Mouse (Mus musculus): ENCODE measurements at regions not wholly inside any gene's neighbourhood (a gene's known extent, or its start where the extent isn't known, plus 50 kb on each side); places are given as distances from the start of the nearest gene placed in this dataset.

DNA sequence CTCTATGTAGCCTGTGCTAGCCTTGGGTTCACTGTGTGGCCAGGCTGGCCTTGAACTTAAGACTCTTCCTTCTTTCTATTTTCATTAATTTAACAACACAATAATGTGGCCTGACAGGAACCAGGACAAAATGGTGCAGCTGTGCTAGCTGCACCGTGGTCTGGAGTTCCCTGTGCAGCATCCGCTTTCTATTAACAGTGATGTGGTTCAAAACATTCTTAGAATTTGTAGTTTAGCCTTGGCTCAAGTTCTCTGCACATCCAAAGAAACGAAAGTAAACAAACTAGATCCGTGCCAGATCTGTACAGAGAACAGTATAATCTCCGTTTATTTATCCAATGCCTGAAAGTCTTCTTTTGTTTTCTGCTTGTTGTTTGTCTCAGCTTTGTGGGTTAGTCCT is 88.5 kb downstream of the Irx1 start:
- in situ Hi-C loops (cut with MboI; ENCODE audit: unreplicated experiment in 2 of 2), result no loop called here

DNA sequence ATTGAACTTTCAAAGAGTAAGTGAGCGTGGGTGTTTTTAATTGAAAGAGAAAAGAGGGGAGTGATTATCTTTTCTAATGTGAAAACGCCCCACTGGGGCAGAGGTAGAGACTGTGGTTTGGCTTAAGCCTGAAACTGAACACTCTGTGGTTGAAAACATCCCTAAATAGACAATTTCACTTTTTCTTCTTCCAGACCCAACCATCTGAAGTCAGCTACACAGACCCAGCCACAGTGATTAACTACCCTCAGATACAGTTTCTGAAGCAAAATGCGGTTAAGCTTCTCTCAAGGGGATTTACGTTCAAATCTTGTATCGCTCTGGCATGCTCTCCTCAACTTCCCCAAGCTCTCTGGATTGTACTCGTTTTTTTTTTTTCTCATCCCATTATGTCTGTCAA is 94.8 kb downstream of the Irx1 start:
- in situ Hi-C loops (cut with MboI; ENCODE audit: unreplicated experiment in 2 of 2), result no loop called here

DNA sequence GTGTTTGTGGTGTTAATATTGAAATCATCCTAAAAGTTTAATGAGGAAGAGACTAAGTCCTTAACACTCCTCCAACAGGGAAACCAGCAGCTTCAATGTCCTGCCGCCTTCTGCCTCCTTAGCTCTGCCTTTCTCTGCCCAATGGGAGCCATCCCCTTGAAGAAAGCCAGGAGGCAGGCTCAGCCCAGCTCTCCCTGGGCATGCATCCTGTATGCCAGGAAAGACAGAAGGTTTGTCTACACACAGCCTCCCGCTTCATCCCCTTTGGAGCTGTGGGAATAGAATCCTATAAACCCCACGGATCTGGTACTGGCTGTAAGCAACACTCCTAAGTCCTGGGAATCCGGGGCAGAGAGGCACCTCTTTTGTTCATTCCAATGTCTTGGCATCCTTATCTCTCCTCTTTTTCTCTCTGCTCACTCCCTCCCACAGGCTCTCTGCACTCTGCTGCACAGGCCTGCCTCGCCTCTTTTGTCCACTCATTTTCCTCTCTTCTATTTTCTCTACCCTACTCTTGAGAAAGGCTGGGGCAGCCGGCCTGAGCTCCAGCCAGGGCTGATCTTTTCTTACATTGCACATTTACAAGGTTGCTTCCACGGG is 110.0 kb downstream of the Irx1 start:
- in situ Hi-C loops (cut with MboI; ENCODE audit: unreplicated experiment in 2 of 2), result no loop called here

DNA sequence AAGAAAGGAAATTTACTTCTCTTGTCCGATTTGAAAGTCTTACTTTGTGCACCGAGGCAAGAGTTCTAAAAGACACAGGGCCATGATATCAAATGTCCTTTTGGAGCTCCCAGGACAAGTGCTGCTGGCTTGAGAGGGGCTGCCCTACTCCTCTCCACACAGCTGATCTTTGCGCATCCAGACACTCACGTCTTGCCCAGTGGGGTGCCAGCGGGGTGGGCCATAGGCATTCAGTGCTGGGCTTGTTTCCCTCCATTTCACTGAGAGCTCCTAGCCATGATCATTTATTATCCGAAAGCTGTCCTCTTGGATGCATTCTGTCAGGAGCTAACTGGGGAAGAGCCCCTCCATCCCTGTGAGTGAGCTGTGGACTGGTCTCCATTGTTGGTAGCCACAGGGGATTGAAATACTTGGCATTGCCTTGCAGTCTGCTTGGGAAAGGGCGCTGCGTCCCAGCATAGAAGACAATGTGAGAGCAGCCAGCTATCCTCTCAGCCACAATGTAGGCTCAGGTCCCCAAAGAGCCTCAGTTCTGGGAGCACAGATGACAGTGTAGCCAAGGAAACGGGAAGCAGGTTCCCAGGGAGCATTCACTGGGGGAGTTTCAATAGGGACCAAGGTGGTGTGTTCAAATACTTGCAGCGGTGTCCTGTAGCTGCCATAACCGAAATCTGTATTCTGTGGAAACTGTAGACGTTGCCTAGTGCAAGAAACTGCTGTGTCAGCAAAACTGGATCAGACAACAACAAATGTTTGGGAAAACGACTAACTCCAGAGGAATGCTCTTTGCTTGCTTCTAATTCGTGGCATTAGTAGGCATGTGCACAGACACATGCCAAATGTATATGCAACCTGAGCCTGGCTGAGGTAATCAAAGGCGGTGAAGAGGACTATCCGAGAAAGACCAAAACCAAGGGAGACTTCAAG is 159.2 kb downstream of the Irx1 start:
- in situ Hi-C loops (cut with MboI; ENCODE audit: unreplicated experiment in 2 of 2), result no loop called here

DNA sequence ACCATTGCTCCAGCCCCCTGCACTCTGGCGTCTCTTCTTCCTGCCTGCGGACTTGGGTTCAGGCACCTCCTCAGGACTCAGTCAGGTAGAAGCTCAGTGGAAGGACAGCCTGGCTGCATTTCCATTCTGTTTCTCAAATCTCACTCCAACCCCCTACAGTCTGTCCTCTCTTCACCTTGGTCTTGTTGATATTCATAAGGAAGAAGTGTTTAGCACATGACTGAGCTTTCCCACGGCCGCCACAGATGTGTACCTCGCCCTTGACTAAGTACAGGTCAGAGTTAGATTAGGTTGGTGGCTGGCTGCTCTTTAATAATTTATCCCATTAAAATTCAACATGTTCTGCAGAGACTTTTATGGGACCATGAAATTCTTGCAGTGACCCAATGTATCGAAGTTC is 165.2 kb downstream of the Irx1 start:
- in situ Hi-C loops (cut with MboI; ENCODE audit: unreplicated experiment in 2 of 2), result no loop called here

DNA sequence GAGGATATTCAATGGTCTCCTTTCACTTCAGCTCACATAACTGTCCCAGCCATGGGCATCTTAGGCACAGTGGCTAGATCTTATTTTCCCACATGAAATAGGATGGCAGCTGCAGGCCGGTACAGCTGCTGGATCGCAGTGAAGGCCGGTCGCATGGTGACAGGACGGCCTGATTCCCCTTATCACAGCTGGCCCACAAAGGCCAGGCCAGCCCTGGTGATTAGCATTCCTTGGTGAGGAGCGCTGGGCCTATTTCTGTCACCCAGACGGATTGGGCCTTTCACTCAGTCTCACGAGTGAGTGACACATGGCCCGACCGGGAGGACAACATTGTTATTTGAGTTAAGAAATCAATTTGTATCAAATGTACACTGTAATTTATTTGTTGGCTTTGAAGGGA is 178.8 kb downstream of the Irx1 start:
- in situ Hi-C loops (cut with MboI; ENCODE audit: unreplicated experiment in 2 of 2), result no loop called here

DNA sequence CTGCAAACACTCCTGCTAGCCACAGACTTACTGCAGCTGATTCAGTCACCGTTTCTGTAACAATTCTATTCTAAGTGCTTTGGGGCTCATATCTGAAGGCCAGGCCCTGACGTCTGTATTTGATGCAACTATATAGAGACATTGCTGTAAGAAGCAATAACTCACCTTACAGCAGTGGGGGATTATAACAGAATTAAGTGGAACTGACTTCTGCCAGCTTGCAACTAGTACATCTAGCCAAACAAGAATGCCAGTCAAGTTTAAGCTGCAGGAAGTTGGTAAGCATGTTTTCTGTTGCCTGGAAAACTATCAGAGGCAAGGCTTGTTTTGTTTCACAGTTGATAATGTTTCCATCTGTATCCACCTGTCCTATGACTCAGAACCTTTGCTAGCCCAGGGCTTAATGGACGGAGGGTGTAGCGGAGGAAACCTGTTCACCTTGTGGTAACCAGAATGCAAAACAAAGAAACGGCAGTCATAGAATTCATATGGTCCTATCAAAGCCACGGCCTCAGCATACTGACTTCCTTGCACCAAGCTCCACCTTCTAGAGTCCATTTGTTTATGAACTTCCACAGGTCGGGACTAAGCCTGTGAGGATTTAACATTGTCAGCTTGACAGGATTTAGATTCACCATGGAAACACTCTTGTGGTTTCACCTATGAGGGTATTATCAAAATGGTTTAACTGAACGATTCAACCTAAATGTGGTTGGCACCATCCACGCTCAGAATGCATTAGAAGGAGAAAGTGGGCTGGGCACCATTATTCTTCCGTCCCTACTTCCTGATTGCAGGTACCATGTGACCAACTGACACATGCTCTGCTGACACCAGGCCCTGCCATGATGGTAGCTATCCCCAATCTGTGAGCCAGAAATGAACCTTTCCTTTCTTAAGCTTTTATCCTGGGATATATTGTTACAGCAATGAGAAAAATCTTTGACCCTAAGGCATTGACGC is 216.2 kb downstream of the Irx1 start:
- in situ Hi-C loops (cut with MboI; ENCODE audit: unreplicated experiment in 2 of 2), result no loop called here

DNA sequence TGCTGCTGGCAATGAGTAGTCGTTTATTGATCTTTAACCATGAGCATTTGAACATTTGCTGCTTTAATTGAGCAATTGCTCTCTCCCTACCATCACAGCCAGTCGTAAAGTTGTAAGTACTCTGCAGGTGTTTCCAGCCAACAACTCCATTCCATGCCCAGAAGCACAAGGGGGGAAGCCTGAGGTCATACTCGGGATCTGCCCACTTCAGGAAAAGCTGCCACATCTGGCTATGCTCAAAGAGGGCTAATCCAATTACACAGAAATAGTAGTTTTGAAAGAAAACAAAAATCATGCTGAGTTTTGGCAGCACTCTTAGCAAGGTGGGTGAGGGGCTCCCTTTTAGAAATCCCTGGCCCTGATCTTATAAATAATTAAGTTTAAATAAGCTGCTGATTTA is 217.0 kb downstream of the Irx1 start:
- in situ Hi-C loops (cut with MboI; ENCODE audit: unreplicated experiment in 2 of 2), result no loop called here

DNA sequence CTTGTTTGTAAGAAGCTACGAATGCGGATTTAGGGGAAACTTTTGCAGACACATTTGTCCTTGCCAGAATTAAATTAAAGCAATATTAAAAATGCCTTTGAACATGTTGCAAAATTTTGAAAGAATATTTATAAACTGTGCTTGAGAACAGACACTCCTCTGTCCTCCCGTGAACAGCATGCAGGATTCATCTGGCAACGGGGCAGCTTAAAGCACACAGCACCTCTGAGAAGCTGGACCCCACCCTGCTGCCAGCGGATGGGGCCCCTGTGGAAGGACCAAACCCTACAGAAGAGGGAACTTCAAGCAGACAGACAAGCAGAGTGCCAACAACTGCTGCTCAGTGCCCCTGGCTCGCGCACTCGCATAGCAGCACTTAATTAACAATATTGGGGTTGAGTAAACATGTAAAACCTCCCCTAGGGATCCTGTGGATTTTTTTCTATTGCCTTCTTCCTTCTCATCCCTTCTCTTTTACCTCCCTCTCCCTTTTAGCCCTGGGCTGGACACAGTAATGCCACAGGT is 226.6 kb downstream of the Irx1 start:
- in situ Hi-C loops (cut with MboI; ENCODE audit: unreplicated experiment in 2 of 2), result no loop called here

DNA sequence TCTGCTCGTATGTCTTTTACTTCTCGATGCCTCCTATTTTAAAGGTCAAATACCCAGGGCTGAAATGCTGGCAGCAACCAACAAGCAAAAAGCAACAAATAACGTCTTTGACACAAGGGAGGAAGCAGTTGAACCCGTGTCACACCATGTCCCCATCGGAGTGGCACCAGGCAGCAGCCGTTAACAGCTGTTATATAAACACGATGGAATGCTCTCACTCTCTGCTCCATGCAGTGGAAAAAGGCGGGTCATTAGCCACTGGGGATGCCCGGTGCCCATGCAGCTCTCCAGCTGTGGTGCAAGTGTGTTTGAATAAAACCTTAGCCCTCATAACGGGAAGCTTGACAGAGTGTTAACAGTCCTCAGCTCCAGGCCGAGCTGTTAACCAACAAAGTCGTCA is 229.3 kb downstream of the Irx1 start:
- in situ Hi-C loops (cut with MboI; ENCODE audit: unreplicated experiment in 2 of 2), result no loop called here

DNA sequence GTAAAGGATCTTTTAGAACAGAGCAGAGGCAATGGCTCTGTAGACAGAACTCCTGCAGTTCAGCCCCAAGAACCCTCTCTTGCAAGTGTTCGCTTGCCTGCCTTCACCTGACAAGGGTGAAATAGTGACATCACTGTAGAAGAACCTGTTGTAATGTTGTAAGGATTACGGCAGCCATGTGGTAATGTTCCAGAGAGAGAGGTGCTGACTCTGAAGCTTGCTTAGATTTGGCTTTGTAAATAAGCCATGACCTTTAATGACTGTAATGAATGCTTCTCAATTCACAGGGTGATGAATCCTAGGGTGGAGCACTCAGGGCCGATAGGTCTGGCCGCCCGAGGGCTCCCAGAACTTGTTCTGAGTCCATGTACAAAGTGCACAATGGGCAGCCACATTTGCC is 230.2 kb downstream of the Irx1 start:
- in situ Hi-C loops (cut with MboI; ENCODE audit: unreplicated experiment in 2 of 2), result no loop called here

DNA sequence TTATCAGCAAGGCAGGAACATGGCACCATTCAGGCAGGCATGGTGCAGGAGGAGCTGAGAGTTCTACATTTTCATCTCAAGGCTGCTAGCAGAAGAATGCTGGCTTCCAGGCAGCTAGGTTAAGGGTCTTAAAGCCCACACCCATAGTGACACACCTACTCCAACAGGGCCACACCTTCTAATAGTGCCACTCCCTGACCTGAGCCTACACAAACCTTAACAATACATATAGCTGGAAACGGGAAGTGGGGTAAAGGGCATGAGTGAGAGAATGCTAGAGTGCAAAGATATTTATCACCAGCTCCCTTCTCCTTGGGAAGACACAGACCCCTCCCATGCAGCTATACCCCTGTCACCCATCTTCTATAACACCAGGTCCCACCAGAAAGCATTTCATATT is 230.6 kb downstream of the Irx1 start:
- in situ Hi-C loops (cut with MboI; ENCODE audit: unreplicated experiment in 2 of 2), result no loop called here

DNA sequence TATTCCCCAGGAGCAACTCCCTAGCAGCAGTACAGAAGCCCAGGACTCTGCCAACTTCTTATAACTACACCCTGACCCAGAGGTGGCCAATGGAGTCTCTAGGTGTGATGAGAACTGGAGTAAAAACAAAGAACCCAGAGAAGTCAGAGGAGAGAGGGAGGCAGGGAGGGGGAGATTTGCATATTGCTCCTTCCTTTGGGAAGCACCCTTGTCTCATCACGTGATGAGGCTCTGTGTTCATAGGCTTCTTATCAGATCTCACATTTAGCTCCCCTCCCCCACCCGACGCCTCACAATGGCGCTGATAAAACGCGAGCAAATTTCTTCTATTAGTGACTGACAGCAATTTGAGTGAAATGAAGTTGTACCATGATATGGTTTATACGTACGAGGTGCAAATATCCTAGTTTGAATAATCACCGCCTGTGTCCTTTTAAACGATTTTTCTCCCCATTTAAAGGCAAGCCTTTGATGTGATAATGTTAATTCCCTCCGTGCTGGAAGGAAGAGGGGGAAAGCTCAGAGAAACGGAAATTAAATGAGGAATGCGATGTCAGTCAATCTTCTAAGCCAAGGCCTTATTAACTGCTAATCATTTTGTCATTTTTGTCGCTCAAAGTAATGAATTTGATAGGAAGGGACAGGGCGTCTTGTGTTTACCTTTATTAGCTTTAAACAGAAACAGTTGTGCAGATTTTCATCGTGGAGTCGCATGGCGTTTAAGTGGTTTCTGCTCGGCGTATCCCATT is 273.3 kb downstream of the Irx1 start:
- in situ Hi-C loops (cut with MboI; ENCODE audit: unreplicated experiment in 2 of 2), result no loop called here

DNA sequence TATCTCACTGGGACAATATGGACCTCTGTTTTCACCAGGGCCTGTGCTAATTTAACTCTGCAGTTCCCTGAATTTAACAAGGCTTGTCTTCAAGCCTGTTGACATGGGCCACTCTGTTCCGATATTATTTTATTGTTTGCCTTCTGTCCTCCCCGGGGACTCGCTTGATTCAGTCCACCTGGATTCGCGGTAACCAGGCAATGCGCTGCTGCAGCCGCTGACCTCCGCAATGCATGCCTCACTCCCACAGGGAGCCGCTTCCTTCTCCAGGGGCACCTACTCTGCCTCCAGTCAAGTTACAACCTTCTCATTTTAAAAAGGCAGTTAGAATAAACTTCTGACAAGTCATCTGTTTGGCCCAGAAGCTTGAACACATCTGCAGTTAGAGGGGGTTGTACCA is 274.3 kb downstream of the Irx1 start:
- in situ Hi-C loops (cut with MboI; ENCODE audit: unreplicated experiment in 2 of 2), result no loop called here

DNA sequence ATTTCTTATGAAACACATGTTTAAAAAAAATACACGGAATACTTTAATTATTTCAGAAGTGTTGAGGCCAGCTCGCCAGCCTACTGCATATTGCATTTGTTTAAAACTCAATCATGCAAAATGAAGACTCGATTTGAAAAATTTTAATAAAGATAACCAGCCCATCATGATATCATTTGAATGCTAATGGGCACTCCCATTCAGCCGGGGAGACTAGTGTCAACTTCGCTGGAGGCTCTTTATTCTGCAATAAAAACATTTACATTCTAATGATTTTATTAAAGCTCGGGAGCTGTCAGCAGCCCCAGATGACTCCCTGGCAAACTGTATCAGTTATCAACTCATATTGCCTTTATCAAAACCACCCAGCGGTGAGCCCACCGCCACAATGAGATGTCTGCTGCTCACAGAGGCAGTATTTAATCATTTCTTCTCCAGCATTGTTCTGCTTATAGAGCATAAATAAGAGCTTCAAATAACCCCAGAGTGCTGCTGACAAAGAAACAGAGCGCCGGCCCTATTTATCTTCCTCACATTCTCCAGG is 287.4 kb downstream of the Irx1 start:
- in situ Hi-C loops (cut with MboI; ENCODE audit: unreplicated experiment in 2 of 2), result no loop called here

DNA sequence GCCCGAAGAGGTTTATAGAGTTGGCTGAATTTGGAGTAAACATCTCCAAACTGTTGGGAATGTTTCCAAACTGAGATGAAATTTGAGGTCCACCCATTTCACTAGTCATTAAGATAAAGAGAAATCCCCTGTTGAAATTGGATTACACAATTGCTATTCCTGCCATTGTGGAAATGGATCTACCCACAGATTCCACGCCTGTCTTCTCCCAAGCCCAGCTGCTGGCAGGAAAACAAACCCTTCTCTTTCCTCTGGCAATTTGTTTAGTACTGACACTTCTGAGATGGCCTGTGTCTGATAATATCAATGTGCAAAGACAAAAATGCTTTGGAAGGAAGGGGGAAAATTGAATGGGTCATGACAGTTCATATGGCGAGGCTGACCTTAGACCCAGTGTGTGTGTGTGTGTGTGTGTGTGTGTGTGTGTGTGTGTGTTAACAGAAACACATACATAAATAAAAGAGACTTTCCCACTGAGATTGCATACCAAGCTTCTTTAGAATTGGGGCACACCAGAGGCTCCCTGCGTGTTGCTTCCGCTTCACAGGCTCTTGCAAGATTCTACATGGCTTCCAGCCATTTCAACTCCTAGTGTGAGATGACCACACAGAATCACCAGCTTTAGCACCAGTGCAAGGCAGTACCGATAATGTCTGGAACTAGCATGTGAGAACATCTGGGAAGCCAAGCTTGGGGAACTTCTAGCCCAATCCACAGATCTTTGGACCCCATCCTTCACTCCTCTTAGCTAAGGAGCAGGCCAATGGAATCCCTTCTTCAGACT is 293.4 kb downstream of the Irx1 start:
- in situ Hi-C loops (cut with MboI; ENCODE audit: unreplicated experiment in 2 of 2), result loop anchor here in 1 of 2 experiments (25.0 kb wide), 2 partner anchors 1667 to 1858 kb away; partner anchors contain the start of genes Med10, Mrpl36 and Ndufs6

DNA sequence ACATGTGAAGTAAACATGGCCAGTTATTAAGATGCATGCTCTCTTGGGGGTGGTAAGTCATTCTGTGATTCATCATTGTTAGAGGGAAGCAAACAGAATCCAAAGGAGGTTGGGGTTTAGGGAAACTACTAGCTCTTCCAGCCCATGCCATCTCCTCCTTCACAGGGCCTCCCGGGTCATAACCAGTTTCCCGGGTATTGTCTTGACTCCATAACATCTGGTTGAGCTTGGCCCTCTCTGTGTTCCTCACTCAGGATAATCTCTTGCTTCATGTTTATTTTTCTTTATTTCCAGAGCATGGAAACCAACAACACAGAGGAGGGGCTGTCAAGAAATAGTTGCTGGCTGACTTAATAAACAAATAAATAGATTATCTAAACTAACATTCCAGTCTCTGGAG is 295.3 kb downstream of the Irx1 start:
- in situ Hi-C loops (cut with MboI; ENCODE audit: unreplicated experiment in 2 of 2), result loop anchor here in 1 of 2 experiments (25.0 kb wide), 2 partner anchors 1669 to 1856 kb away; partner anchors contain the start of genes Med10, Mrpl36 and Ndufs6

DNA sequence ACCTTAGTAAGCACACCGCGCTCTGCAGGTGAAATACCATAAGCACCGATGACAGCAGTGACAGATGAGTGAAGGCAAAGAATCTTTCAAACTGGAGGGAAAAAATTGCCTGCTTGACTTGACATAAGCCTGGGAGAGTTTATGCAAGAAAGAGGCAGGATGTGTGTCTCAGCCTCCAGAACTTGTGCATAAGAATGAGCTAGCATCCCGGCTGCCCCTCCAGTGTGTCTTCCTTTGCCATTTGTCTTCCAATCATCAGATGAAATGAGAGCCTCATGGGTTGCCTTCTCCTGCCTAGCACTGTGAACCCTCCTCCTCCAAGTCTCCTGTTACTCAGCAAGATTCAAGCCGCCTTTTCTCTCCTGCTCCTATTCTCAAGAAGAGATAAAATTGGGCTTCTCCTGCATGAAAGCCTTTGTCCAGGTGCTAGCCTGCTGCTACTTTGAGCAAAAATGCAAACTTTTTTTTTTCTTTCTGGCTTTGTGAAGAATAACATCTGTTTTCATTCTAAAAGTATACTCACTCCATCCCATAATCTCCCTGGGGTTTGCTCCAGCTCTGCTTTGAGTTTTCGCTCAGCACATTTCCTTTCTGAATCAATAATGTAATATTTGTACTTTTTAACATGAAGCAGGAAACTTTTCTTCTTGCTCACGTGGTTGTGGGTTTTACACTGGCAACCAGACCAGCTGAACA is 298.2 kb downstream of the Irx1 start:
- in situ Hi-C loops (cut with MboI; ENCODE audit: unreplicated experiment in 2 of 2), result loop anchor here in 1 of 2 experiments (25.0 kb wide), 2 partner anchors 1672 to 1853 kb away; partner anchors contain the start of genes Med10, Mrpl36 and Ndufs6
